Mouse (Mus musculus): ENCODE results near the gene Cavin1. TPM values are rescaled to one million over a fixed set of nuclear protein-coding genes. Genes with fewer than 3 reads are reported as not detected.

Cavin1 gene
- total and polyA plus RNA-seq, 3 experiments: 3.4 to 9.0 TPM; not detected in 1

GRCm38 (mm10) chr11:101009046-101009887 is 38.6 kb upstream of the Cavin1 start, which contains the start of gene Atp6v0a1 (continued):
- peak; percentile 86 for TF ChIP-seq MAZ (IDR thresholded peaks at IDR 0.05; ENCODE audit: low read depth, low read length)
- TF ChIP-seq ETS1 (IDR thresholded peaks at IDR 0.05; ENCODE audit: low read depth, low read length): peak; percentile 86
- no peak for TF ChIP-seq ZKSCAN1 (IDR thresholded peaks at IDR 0.05; ENCODE audit: low read depth, low read length)
- TF ChIP-seq EP300 (IDR thresholded peaks at IDR 0.05; ENCODE audit: low read depth in 1 of 2, low read length in 2 of 2): 0 out of 4 replicates have a peak, but pooled peaks of 1 of the 2 experiments have one; percentile 30
- TF ChIP-seq GABPA (IDR thresholded peaks at IDR 0.05; ENCODE audit: low read depth, low read length): no peak
- TF ChIP-seq MYB (IDR thresholded peaks at IDR 0.05; ENCODE audit: low read depth, low read length): no peak
- no peak for TF ChIP-seq UBTF (IDR thresholded peaks at IDR 0.05; ENCODE audit: borderline replicate concordance, insufficient read depth, low read depth, low read length)

- Histone ChIP-seq H3K9ac (ENCODE audit: control insufficient read depth, low read depth, low read length, poor library complexity, severe bottlenecking) (peak overlapping the region; percentile 61), H3K4me1 (ENCODE audit: control insufficient read depth in 1 of 2, insufficient read depth in 2 of 2, low read length in 2 of 2) (peaks cover 11 to 12% of the 10 kb centered on the region in 2 experiments), H3K36me3 (ENCODE audit: control insufficient read depth in 1 of 2, insufficient read depth in 2 of 2, low read length in 2 of 2) (peaks cover 0 to 30% of the 10 kb centered on the region in 2 experiments; a peak in 2 of 4 replicates), H3K27ac (ENCODE audit: control insufficient read depth, low read depth, low read length) (peak overlapping the region; percentile 77), H3K27me3 (ENCODE audit: control insufficient read depth in 1 of 2, insufficient read depth in 2 of 2, low read length in 2 of 2) (peaks cover 2 to 7% of the 10 kb centered on the region in 2 experiments; a peak in 3 of 4 replicates), H3K4me3 (ENCODE audit: control insufficient read depth in 1 of 2, insufficient read depth in 1 of 2, low read depth in 2 of 2, low read length in 2 of 2) (peak overlapping the region; percentile 51 to 71), H3K9me3 (replicated peaks; ENCODE audit: insufficient read depth, low read length) (no peaks in the 10 kb centered on the region), H3K79me2 (ENCODE audit: control insufficient read depth, insufficient read depth, low read length, poor library complexity) (peaks cover 2% of the 10 kb centered on the region; the same call in 1 of the 2 replicates)
- peak; percentile 97 for DNase-seq (ENCODE audit: low read depth, low spot score)
- TF ChIP-seq RCOR1 (IDR thresholded peaks at IDR 0.05; ENCODE audit: low read depth, low read length) (peak; percentile 94), POLR2AphosphoS5 (IDR thresholded peaks at IDR 0.05; ENCODE audit: borderline replicate concordance, low read depth, low read length) (no peak), CHD2 (IDR thresholded peaks at IDR 0.05; ENCODE audit: low read length) (no peak), MAZ (IDR thresholded peaks at IDR 0.05; ENCODE audit: low read depth, low read length) (no peak), SIN3A (IDR thresholded peaks at IDR 0.05; ENCODE audit: low read length) (peak; percentile 98), GABPA (IDR thresholded peaks at IDR 0.05; ENCODE audit: low read depth, low read length) (no peak), E2F4 (IDR thresholded peaks at IDR 0.05; ENCODE audit: borderline replicate concordance, low read depth, low read length) (0 out of 2 replicates have a peak, but pooled peaks have one; percentile 6), ELF1 (IDR thresholded peaks at IDR 0.05; ENCODE audit: low read depth, low read length) (0 out of 2 replicates have a peak, but pooled peaks have one; percentile 32), POLR2A (IDR thresholded peaks at IDR 0.05; ENCODE audit: control insufficient read depth in 1 of 2, insufficient read depth in 1 of 2, low read depth in 1 of 2, low read length in 2 of 2, poor library complexity in 1 of 2) (no peak), USF1 (IDR thresholded peaks at IDR 0.05; ENCODE audit: low read depth, low read length) (peak; percentile 70), USF2 (IDR thresholded peaks at IDR 0.05; ENCODE audit: borderline replicate concordance in 1 of 2, insufficient read depth in 1 of 2, low read depth in 1 of 2, low read length in 2 of 2) (no peak), CTCF (IDR thresholded peaks at IDR 0.05 in 2 of 3, conservative IDR thresholded peaks at IDR 0.05 in 1 of 3; ENCODE audit: control insufficient read depth in 1 of 3, insufficient read depth in 1 of 3, low read depth in 2 of 3, low read length in 3 of 3, poor library complexity in 1 of 3, severe bottlenecking in 1 of 3) (no peak), HCFC1 (IDR thresholded peaks at IDR 0.05; ENCODE audit: low read depth, low read length) (peak; percentile 29; the same call in 1 of the 2 replicates), CHD1 (IDR thresholded peaks at IDR 0.05; ENCODE audit: low read depth, low read length) (no peak; the same call in 1 of the 2 replicates), TBP (IDR thresholded peaks at IDR 0.05; ENCODE audit: low read depth, low read length) (peak; percentile 60; the same call in 1 of the 2 replicates), ETS1 (IDR thresholded peaks at IDR 0.05; ENCODE audit: low read depth, low read length) (peak; percentile 100), KAT2A (conservative IDR thresholded peaks at IDR 0.05; ENCODE audit: low read depth, low read length) (peak; percentile 47), ZKSCAN1 (IDR thresholded peaks at IDR 0.05; ENCODE audit: low read depth, low read length) (peak; percentile 58; the same call in 1 of the 2 replicates), MYB (IDR thresholded peaks at IDR 0.05; ENCODE audit: low read depth, low read length) (0 out of 2 replicates have a peak, but pooled peaks have one; percentile 31), ZC3H11A (IDR thresholded peaks at IDR 0.05; ENCODE audit: low read depth, low read length) (peak; percentile 33; the same call in 1 of the 2 replicates), UBTF (IDR thresholded peaks at IDR 0.05; ENCODE audit: borderline replicate concordance, insufficient read depth, low read depth, low read length) (no peak), NRF1 (IDR thresholded peaks at IDR 0.05; ENCODE audit: insufficient read depth, low read depth, low read length, poor library complexity, severe bottlenecking) (no peak), MEF2A (IDR thresholded peaks at IDR 0.05; ENCODE audit: extremely low read depth, insufficient replicate concordance, low read depth, low read length, poor library complexity, severe bottlenecking) (no peak), JUND (IDR thresholded peaks at IDR 0.05; ENCODE audit: low read depth, low read length) (peak; percentile 61; the same call in 1 of the 2 replicates), MAX (IDR thresholded peaks at IDR 0.05; ENCODE audit: low read length) (peak; percentile 66), BHLHE40 (IDR thresholded peaks at IDR 0.05; ENCODE audit: borderline replicate concordance, low read depth, low read length) (peak; percentile 92)
Observed at GRCm38 (mm10) chr11:101008206-101009045, 37.7 kb upstream of the Cavin1 start.
